Mouse (Mus musculus) liver, postnatal 0 days (tissue): Measurements from ENCODE around the gene Commd6.

Experiments
- CTCF ChIP-seq: sonication (generic); IDR thresholded peaks from 2 replicates; pipeline ENCODE4 v1.5.1; 2016; ENCODE audit warnings: antibody characterized with exemption, low read depth
- EP300 ChIP-seq: IDR thresholded peaks from 2 replicates; pipeline ENCODE4 v1.6.1; 2016; ENCODE audit warnings: antibody characterized with exemption, low read depth, mild to moderate bottlenecking

DNA sequence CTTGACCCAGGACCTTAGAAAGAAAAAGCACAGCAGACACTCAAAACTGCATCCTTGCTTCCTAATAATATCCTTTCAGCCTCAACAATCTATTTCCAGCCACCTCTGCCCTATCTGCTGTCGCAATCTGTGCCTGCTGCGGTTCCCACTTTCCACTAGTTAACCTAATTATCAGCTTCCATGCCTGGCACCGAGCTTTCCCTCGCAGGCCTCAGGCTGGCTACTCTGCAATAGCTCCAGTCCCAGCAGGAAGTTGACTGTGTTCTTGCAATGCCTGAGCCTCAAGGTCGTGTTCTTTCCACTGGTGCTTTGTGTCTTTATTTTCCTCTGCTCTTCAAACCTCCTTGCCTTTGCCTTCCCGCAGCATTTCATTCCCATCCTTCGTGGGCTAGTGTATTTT lies 54.4 kb downstream of the Commd6 start:
- TF ChIP-seq CTCF (no peak), EP300 (no peak)
